Mouse (Mus musculus) frontal cortex, postnatal 14 days (tissue): ENCODE results near the gene Morn3.

Experiments used
- DNase-seq, 2 experiments: peaks; one replicate each; pipeline ENCODE4 v3.0.0; 2022; ENCODE audit warnings: low spot score in 2 of 2

Gene Morn3

DNA sequence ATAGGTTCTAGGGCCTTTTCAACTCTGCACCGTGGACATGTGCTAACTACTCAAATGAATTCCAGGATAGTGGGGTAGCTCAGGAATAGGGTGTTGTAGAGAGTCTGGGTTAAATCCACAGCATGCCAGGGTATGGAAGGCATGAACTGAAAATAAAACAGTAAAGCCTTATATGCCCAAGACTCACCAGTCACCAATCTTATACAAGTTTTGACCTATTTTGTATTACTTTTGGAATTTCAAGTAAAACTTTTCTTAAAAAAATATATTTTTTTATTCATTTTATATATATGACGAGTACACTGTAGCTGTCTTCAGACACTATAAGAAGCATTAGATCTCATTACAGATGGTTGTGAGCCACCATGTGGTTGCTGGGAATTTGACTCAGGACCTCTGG lies 53.0 kb downstream of the Morn3 start:
- no peak for DNase-seq

GRCm38 (mm10) chr5:122991350-122992004 lies 55.3 kb downstream of the Morn3 start:
- DNase-seq, result no peak

GRCm38 (mm10) chr5:122990411-122991160 lies 56.2 kb downstream of the Morn3 start:
- DNase-seq, result no peak

DNA sequence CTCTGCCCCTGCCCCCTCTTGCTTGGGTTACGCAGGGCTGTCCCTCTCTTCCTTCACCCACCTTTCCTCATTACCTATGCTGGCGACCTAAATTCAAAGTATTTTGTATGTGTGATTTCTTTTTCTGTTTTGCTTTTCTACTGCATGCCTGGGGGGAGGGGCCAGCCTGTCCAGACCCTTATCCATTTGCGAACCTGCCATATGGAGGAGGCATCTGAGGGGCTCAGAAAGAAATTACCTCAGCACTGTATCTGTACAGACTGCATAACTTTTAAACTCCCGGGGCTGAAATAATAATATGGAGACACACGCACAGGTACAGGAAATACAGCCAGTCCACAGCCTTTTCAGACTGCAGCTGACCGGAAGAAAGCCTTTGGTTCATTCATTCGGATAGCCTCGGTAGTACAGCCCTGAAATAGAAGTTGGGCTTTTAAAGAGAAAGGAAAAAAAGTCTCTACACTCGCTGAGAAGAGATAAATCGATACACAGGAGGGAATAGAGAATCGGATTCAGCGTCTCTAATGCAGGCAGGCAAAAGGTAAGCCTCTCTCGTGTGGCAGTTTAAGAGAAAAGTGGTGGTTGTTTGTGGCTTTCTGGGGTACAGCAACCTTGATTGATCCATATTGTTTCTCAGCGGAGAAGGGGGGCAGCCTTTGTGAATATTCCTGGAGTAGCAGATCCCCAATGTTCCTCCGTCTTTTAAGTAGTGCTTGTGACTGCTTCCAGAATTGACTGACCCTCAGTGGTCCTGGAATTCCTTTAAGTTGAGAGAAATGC lies 57.1 kb downstream of the Morn3 start, which contains the start of gene Kdm2b:
Kdm2b (minus strand) TSS at position 273 of the 780 bp plus-strand sequence.
- DNase-seq, result no peak

DNA sequence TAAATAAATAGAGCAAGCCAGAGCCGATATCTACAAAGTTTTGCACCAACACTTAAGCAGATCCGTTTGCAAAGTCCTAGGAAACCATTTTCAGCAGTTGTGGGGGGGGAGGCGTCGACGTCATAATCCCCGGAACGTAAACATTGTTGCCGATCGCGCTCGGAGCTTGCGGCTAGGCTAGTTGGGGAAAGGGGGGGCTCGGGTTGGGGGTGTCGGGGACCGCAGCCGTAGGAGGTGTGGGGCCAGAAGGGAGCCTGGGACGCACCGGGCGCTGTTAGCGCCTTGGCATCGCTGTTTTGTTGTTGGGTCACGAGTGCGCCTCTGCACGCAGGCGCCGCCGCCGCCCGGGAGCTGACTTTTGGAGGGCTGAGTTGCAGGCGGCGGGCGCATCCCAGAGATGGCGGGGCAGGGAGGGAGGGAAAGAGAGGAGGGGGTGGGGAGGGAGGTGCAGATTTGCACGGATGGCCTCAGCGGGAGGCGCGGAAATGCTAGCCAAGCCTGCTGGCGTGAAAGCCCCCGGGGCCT lies 57.8 kb downstream of the Morn3 start:
- no peak for DNase-seq

DNA sequence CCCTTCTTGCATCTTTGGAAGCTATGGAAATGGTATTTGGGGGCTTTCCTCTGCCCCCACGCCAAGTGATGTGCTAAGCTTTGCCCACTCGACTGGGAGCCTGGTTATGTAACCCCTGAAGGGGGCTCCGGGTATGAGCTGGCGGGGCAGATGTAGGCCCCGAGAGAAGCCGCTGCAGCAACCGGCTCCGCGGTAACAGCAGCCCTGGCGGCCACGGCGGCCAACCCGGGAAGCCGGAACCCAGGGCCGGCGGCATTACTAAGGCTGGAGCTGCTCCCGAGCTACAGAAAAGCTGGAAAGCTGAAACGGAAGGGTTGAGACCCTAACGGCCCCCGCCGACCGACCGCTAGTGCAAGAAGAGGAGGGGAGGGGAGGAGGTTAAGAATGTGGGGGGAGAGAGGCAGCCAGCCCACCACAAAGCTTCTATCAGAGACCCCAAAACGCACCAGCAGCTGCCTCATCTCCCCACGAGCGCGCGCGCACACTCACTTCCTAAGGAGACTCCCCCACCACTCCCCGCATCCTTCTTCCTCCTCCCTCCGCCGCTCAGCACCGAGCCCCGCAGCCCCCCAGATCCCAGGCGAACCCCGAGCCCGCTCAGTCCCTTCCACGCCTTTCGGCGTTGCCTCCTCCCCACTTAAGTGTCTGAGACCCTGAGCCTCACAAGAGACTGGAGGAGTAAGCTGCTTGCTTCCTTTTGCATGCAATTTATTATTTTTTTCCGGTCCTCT lies 58.6 kb downstream of the Morn3 start:
- peak in 1 of 2 experiments; percentile 48 for DNase-seq

GRCm38 (mm10) chr5:122987211-122988020 lies 59.4 kb downstream of the Morn3 start:
- no peak for DNase-seq

- DNase-seq, result no peak
These were observed 60.7 kb downstream of the Morn3 start for GRCm38 (mm10) chr5:122986091-122986493.
